Mouse (Mus musculus) MEL (cell line): ENCODE results near the gene Urb1.

Source experiments
- CTCF ChIP-seq, 3 experiments: IDR thresholded peaks in 2 of 3; conservative IDR thresholded peaks in 1 of 3; 2 replicates each; pipeline ENCODE4 v1.5.1; 2011 to 2012; ENCODE audit warnings: low read length in 3 of 3, low read depth in 2 of 3, mild to moderate bottlenecking in 2 of 3, improper control_type of control experiment in 1 of 3, inconsistent platforms in 1 of 3, mixed read lengths in 1 of 3, moderate library complexity in 1 of 3; ENCODE audit not compliant: control insufficient read depth in 1 of 3, insufficient read depth in 1 of 3, poor library complexity in 1 of 3, severe bottlenecking in 1 of 3
- GATA1 ChIP-seq: IDR thresholded peaks from 2 replicates; pipeline ENCODE4 v1.6.1; 2011; ENCODE audit warnings: low read depth, low read length, improper control_type of control experiment
- NELFE ChIP-seq: IDR thresholded peaks from 2 replicates; pipeline ENCODE4 v1.6.1; 2011; ENCODE audit warnings: low read depth, low read length, improper control_type of control experiment
- POLR2A ChIP-seq, 2 experiments: IDR thresholded peaks; 2 replicates each; pipeline ENCODE4 v1.6.1; 2011 to 2012; ENCODE audit warnings: low read length in 2 of 2, mild to moderate bottlenecking in 2 of 2, control low read depth in 1 of 2, improper control_type of control experiment in 1 of 2, low read depth in 1 of 2, moderate library complexity in 1 of 2; ENCODE audit not compliant: control insufficient read depth in 1 of 2, insufficient read depth in 1 of 2, poor library complexity in 1 of 2
- TAL1 ChIP-seq: IDR thresholded peaks from 2 replicates; pipeline ENCODE4 v1.6.1; 2012; ENCODE audit warnings: mild to moderate bottlenecking, inconsistent platforms, low read length, moderate library complexity, mixed read lengths
- UBTF ChIP-seq: IDR thresholded peaks from 2 replicates; pipeline ENCODE4 v1.6.1; 2012; ENCODE audit warnings: low read depth, mild to moderate bottlenecking, inconsistent platforms, low read length, improper control_type of control experiment, moderate library complexity, borderline replicate concordance; ENCODE audit not compliant: insufficient read depth

- TF ChIP-seq UBTF (no peak), NELFE (no peak), POLR2A (IDR thresholded peaks at IDR 0.05; ENCODE audit: control insufficient read depth in 1 of 2, insufficient read depth in 1 of 2, low read depth in 1 of 2, low read length in 2 of 2, poor library complexity in 1 of 2) (no peak), TAL1 (no peak), GATA1 (no peak), CTCF (IDR thresholded peaks at IDR 0.05 in 2 of 3, conservative IDR thresholded peaks at IDR 0.05 in 1 of 3; ENCODE audit: control insufficient read depth in 1 of 3, insufficient read depth in 1 of 3, low read depth in 2 of 3, low read length in 3 of 3, poor library complexity in 1 of 3, severe bottlenecking in 1 of 3) (no peak)
These were observed 1.9 kb upstream of the Urb1 start for GRCm38 (mm10) chr16:90812086-90812485.
